In genomic region chr19:44907851-44908690, GRCm38 (mm10) we compare ENCODE assay signal across 10 mouse cellular contexts. TPM values are rescaled to one million over a fixed set of nuclear protein-coding genes. Genes with fewer than 3 reads are reported as not detected.
A peak's percentile ranks its signal among the peaks of the same experiment; 100 is the strongest.
DNase-seq lines count a peak whose midpoint lies in the region; ATAC-seq and TF ChIP-seq lines count a peak whose summit lies in the region.
"Had no signal": no experiment of that assay in that cellular context is flagged by ENCODE, and none has a peak within 500 bp of the region (broad histone marks: within the 10 kb centered on the region; RNA-seq: fewer than 3 reads in every experiment).

No protein-coding gene starts in this region.

- no peak for TF ChIP-seq CTCF in gastrocnemius, adult 2 months (IDR thresholded peaks at IDR 0.05)
- TF ChIP-seq CTCF in midbrain, postnatal 0 days (IDR thresholded peaks at IDR 0.05), result peak; percentile 41

- H3K36me3 ChIP-seq in forebrain, embryonic 14.5 days (ENCODE audit: control insufficient read depth, insufficient read depth, low read length), result no peaks in the 10 kb centered on the region
- no peaks in the 10 kb centered on the region for H3K36me3 ChIP-seq in hindbrain, embryonic 16.5 days (ENCODE audit: control insufficient read depth, insufficient read depth, low read length)
- no peaks in the 10 kb centered on the region for H3K36me3 ChIP-seq in midbrain, postnatal 0 days (ENCODE audit: insufficient read depth, low read length)

- no peak overlapping the region for H3K4me3 ChIP-seq in gastrocnemius, adult 2 months
- H3K4me3 ChIP-seq in forebrain, embryonic 14.5 days (ENCODE audit: low read depth, low read length), result no peak overlapping the region
- H3K4me3 ChIP-seq in hindbrain, embryonic 16.5 days (ENCODE audit: low read length), result no peak overlapping the region
- no peak overlapping the region for H3K4me3 ChIP-seq in midbrain, postnatal 0 days (ENCODE audit: low read depth, low read length)

- H3K9me3 ChIP-seq in forebrain, embryonic 14.5 days (replicated peaks; ENCODE audit: control insufficient read depth, low read length), result no peaks in the 10 kb centered on the region
- no peaks in the 10 kb centered on the region for H3K9me3 ChIP-seq in hindbrain, embryonic 16.5 days (ENCODE audit: control insufficient read depth, low read length)
- no peaks in the 10 kb centered on the region for H3K9me3 ChIP-seq in midbrain, postnatal 0 days (ENCODE audit: low read length)

- no peak overlapping the region for H3K9ac ChIP-seq in forebrain, embryonic 14.5 days (ENCODE audit: low read length)
- H3K9ac ChIP-seq in hindbrain, embryonic 16.5 days (ENCODE audit: low read depth, low read length), result no peak overlapping the region
- no peak overlapping the region for H3K9ac ChIP-seq in midbrain, postnatal 0 days (replicated peaks; ENCODE audit: low read length, poor library complexity, severe bottlenecking)

- no peak overlapping the region for H3K4me2 ChIP-seq in forebrain, embryonic 14.5 days (ENCODE audit: low read length)
- H3K4me2 ChIP-seq in hindbrain, embryonic 16.5 days (ENCODE audit: low read length), result no peak overlapping the region
- no peak overlapping the region for H3K4me2 ChIP-seq in midbrain, postnatal 0 days (ENCODE audit: low read depth, low read length, poor library complexity, severe bottlenecking)

- peak; percentile 38 for DNase-seq in gastrocnemius, adult 2 months
- no peak for DNase-seq in gastrocnemius, postnatal 10 days
- peak; percentile 40 for DNase-seq in ES-CJ7 (ENCODE audit: low read depth, low spot score)
- DNase-seq in forebrain, embryonic 14.5 days (ENCODE audit: low spot score), result peak; percentile 44
- peak; percentile 68 for DNase-seq in midbrain, postnatal 0 days (ENCODE audit: low spot score)
- no peak for DNase-seq in spleen, postnatal 4 days (ENCODE audit: low spot score in 2 of 2)

- H3K27me3 ChIP-seq in forebrain, embryonic 14.5 days (replicated peaks; ENCODE audit: control insufficient read depth, insufficient read depth, low read length), result no peaks in the 10 kb centered on the region
- H3K27me3 ChIP-seq in hindbrain, embryonic 16.5 days (replicated peaks; ENCODE audit: control insufficient read depth, insufficient read depth, low read length), result no peaks in the 10 kb centered on the region
- H3K27me3 ChIP-seq in midbrain, postnatal 0 days (ENCODE audit: insufficient read depth, low read length), result no peaks in the 10 kb centered on the region
- H3K27me3 ChIP-seq: CH12.LX had no signal

- H3K4me1 ChIP-seq in forebrain, embryonic 14.5 days (ENCODE audit: control insufficient read depth, insufficient read depth, low read length), result peaks cover 10% of the 10 kb centered on the region; the same call in 1 of the 2 replicates
- H3K4me1 ChIP-seq in hindbrain, embryonic 16.5 days (ENCODE audit: control insufficient read depth, insufficient read depth, low read depth, low read length), result peaks cover 9% of the 10 kb centered on the region
- no peaks in the 10 kb centered on the region; the same call in 1 of the 2 replicates for H3K4me1 ChIP-seq in midbrain, postnatal 0 days (ENCODE audit: insufficient read depth, low read length)

- ATAC-seq in forebrain, embryonic 14.5 days, result no peak; the same call in 1 of the 2 replicates
- ATAC-seq in hindbrain, embryonic 16.5 days, result peak; percentile 77
- 0 out of 2 replicates have a peak, but pooled peaks have one; percentile 56 for ATAC-seq in midbrain, postnatal 0 days (ENCODE audit: low FRiP score)
- ATAC-seq in megakaryocyte-erythroid progenitor cell, adult 5-6 weeks (replicated peaks; ENCODE audit: low FRiP score, low TSS enrichment, poor library complexity, severe bottlenecking), result no peak

- peak overlapping the region; percentile 35 for H3K27ac ChIP-seq in gastrocnemius, adult 2 months
- no peak overlapping the region for H3K27ac ChIP-seq in forebrain, embryonic 14.5 days (ENCODE audit: low read depth, low read length)
- no peak overlapping the region; the same call in 1 of the 2 replicates for H3K27ac ChIP-seq in hindbrain, embryonic 16.5 days (ENCODE audit: low read depth, low read length)
- H3K27ac ChIP-seq in midbrain, postnatal 0 days (ENCODE audit: low read depth, low read length), result 0 out of 2 replicates have a peak overlapping the region, but pooled peaks have one; percentile 26
- H3K27ac ChIP-seq: macrophage had no signal

- intact Hi-C loops in gastrocnemius, adult 2 months (cut with DNase I), result no loop called here

- WGBS in forebrain, embryonic 14.5 days, result 35% methylated on average over 15 of the region's 15 CpGs
- WGBS in hindbrain, embryonic 16.5 days, result 38% methylated on average over 15 of the region's 15 CpGs
- 45% methylated on average over 15 of the region's 15 CpGs for WGBS in midbrain, postnatal 0 days

RNA-seq across cellular contexts. Expression of gene Slf2, which starts 22.9 kb away (rescaled TPM):
- total RNA-seq in gastrocnemius, adult 2 months (2021), result 10 to 100 TPM; 11.9 to 14.5 TPM
- total RNA-seq in gastrocnemius, postnatal 10 days (2021), result 10 to 100 TPM; 22.4 to 28.4 TPM
- 22.9 and 28.1 TPM in 2 replicates for polyA plus RNA-seq in forebrain, embryonic 14.5 days (2014; fragmentation: Nextera tagmentation; extraction: Ambion mirVana)
- 26.7 and 27.8 TPM in 2 replicates for polyA plus RNA-seq in hindbrain, embryonic 16.5 days (2015; fragmentation: Nextera tagmentation; extraction: Ambion mirVana)
- 26.8 and 43.3 TPM in 2 replicates for total RNA-seq in midbrain, postnatal 0 days (2014; rRNA removed)
- polyA plus RNA-seq in midbrain, postnatal 0 days (2015; fragmentation: Nextera tagmentation; extraction: Ambion mirVana), result 20.9 and 22.6 TPM in 2 replicates
- 34.3 and 38.4 TPM in 2 replicates for total RNA-seq in megakaryocyte-erythroid progenitor cell, adult 5-6 weeks (2014; fragmentation: Nextera tagmentation)
- total RNA-seq in megakaryocyte-erythroid progenitor cell, adult 5-6 weeks (2017), result 48.3 and 52.1 TPM in 2 replicates

Comparison
In these comparisons a context has a peak if more than half of its experiments do, and no peak if none do; other contexts are left out.
1. DNase-seq: peak in gastrocnemius, adult 2 months (single experiment), ES-CJ7 (single experiment), forebrain, embryonic 14.5 days (single experiment) and midbrain, postnatal 0 days (single experiment); none in gastrocnemius, postnatal 10 days (single experiment) and spleen, postnatal 4 days (0 of 2).
2. H3K27ac ChIP-seq: peak in gastrocnemius, adult 2 months (single experiment) and midbrain, postnatal 0 days (single experiment); none in forebrain, embryonic 14.5 days (single experiment) and hindbrain, embryonic 16.5 days (single experiment).
3. ATAC-seq: peak in hindbrain, embryonic 16.5 days (single experiment) and midbrain, postnatal 0 days (single experiment); none in forebrain, embryonic 14.5 days (single experiment) and megakaryocyte-erythroid progenitor cell, adult 5-6 weeks (single experiment).